Mouse (Mus musculus): ENCODE results near the gene Npcd. TPM values are rescaled to one million over a fixed set of nuclear protein-coding genes. Genes with fewer than 3 reads are reported as not detected.

The Npcd gene
- polyA plus RNA-seq (2012; rRNA removed) = 0.75 and 10.2 TPM in 2 replicates

GRCm38 (mm10) chr15:79834130-79834880 lies at the start of gene Npcd, which contains the start of gene Cbx6:
Npcd (minus strand) TSS chr15:79834237.
Cbx6 (minus strand) TSS chr15:79834688.

GRCm38 (mm10) chr15:79804352-79805071 lies 29.5 kb downstream of the Npcd start, which contains the start of gene Nptxr:
Nptxr (minus strand) TSS chr15:79804766.

GRCm38 (mm10) chr15:79777749-79778148 lies 56.3 kb downstream of the Npcd start, which contains the start of gene Dnal4:
Dnal4 (minus strand) TSS chr15:79777849.

GRCm38 (mm10) chr15:79741921-79742705 lies 91.9 kb downstream of the Npcd start, which contains the start of gene Sun2:
Sun2 (minus strand) TSS chr15:79742536.

Other genes with a start within 250 kb of the Npcd start
- gene Dmc1, start 229.1 kb downstream of the Npcd start, polyA plus RNA-seq (2012; rRNA removed) = 0.21 and 0.28 TPM in 2 replicates
- gene Fam227a, start 175.3 kb downstream of the Npcd start, polyA plus RNA-seq (2012; rRNA removed) = 2.0 and 2.2 TPM in 2 replicates
- 7.0 and 9.9 TPM in 2 replicates for gene Cby1, start 175.0 kb downstream of the Npcd start, polyA plus RNA-seq (2012; rRNA removed)
- gene Tomm22, start 163.4 kb downstream of the Npcd start, polyA plus RNA-seq (2012; rRNA removed) = 22.7 and 23.0 TPM in 2 replicates
- gene Josd1, start 146.3 kb downstream of the Npcd start, polyA plus RNA-seq (2012; rRNA removed) = 48.7 and 57.4 TPM in 2 replicates
- gene Gtpbp1, start 143.4 kb downstream of the Npcd start, polyA plus RNA-seq (2012; rRNA removed) = 43.0 and 45.0 TPM in 2 replicates
- 58.9 and 61.5 TPM in 2 replicates for gene Sun2, start 91.7 kb downstream of the Npcd start, polyA plus RNA-seq (2012; rRNA removed)
- gene Dnal4, start 56.4 kb downstream of the Npcd start, polyA plus RNA-seq (2012; rRNA removed) = 44.1 and 58.8 TPM in 2 replicates
- 6.4 and 7.0 TPM in 2 replicates for gene Nptxr, start 29.5 kb downstream of the Npcd start, polyA plus RNA-seq (2012; rRNA removed)
- gene Cbx6, start 451 bp upstream of the Npcd start, polyA plus RNA-seq (2012; rRNA removed) = 174 and 177 TPM in 2 replicates
- 23.8 and 30.9 TPM in 2 replicates for gene Apobec3, start 57.4 kb upstream of the Npcd start, polyA plus RNA-seq (2012; rRNA removed)
- 30.4 and 38.6 TPM in 2 replicates for gene Cbx7, start 136.9 kb upstream of the Npcd start, polyA plus RNA-seq (2012; rRNA removed)
- gene Pdgfb, start 180.7 kb upstream of the Npcd start, polyA plus RNA-seq (2012; rRNA removed) = 36.5 and 38.8 TPM in 2 replicates